Mouse (Mus musculus) frontal cortex, adult 2 months (tissue): ENCODE data around the gene Fam177a. TPM values are rescaled to one million over a fixed set of nuclear protein-coding genes. Genes with fewer than 3 reads are reported as not detected.
"Not testable (repeated sequence)": the region's sequence is repeated elsewhere in the genome, so short reads cannot be mapped to it uniquely, and the experiment has no call there.

ENCODE experiments used
- DNase-seq, 2 experiments: peaks; one replicate each; pipeline ENCODE4 v3.0.0; 2022; ENCODE audit warnings: low spot score in 1 of 2; ENCODE audit errors: extremely low spot score in 1 of 2
- polyA plus RNA-seq: library from polyadenylated mRNA; depleted of rRNA; stranded (reverse); fragments of >200 nt; gene quantifications from 2 replicates; pipeline ENCODE4 v1.2.3, GENCODE M21; 2012; rRNA removed

The Fam177a gene
- 23.7 and 24.9 TPM in 2 replicates for polyA plus RNA-seq

GRCm38 (mm10) chr12:55124242-55124641 lies at the start of gene Fam177a:
Gene Fam177a, plus strand, starts transcription at chr12:55124469.
- DNase-seq: not testable (repeated sequence)

- no peak for DNase-seq
Observed at GRCm38 (mm10) chr12:55075296-55075695, 49.0 kb upstream of the Fam177a start.

- not testable (repeated sequence) for DNase-seq
Observed at GRCm38 (mm10) chr12:55078706-55079105, 45.6 kb upstream of the Fam177a start.

- peak; percentile 92 to 93 for DNase-seq
Observed at GRCm38 (mm10) chr12:55079726-55080600, 44.3 kb upstream of the Fam177a start, which contains the start of the genes 2700097O09Rik and Srp54a. Gene 2700097O09Rik, minus strand, starts transcription at chr12:55080110. Gene Srp54a, plus strand, starts transcription at chr12:55080262.

GRCm38 (mm10) chr12:55080601-55080942 lies 43.7 kb upstream of the Fam177a start:
- not testable (repeated sequence) for DNase-seq

GRCm38 (mm10) chr12:55092127-55092526 lies 32.1 kb upstream of the Fam177a start:
- not testable (repeated sequence) for DNase-seq

GRCm38 (mm10) chr12:55112616-55113015 lies 11.7 kb upstream of the Fam177a start:
- DNase-seq: not testable (repeated sequence)

- not testable (repeated sequence) for DNase-seq
Observed at GRCm38 (mm10) chr12:55124731-55125130, 462 bp downstream of the Fam177a start.

GRCm38 (mm10) chr12:55135540-55135939 lies 11.3 kb downstream of the Fam177a start:
- DNase-seq: not testable (repeated sequence)

GRCm38 (mm10) chr12:55137859-55138258 lies 13.6 kb downstream of the Fam177a start:
- DNase-seq: not testable (repeated sequence)

GRCm38 (mm10) chr12:55154559-55155448 lies 30.5 kb downstream of the Fam177a start, which contains the start of gene Srp54b:
Gene Srp54b, plus strand, starts transcription at chr12:55155104.
- DNase-seq: not testable (repeated sequence)

- DNase-seq: not testable (repeated sequence)
Observed at GRCm38 (mm10) chr12:55155449-55155783, 31.1 kb downstream of the Fam177a start.

GRCm38 (mm10) chr12:55167034-55167557 lies 42.8 kb downstream of the Fam177a start:
- not testable (repeated sequence) for DNase-seq

GRCm38 (mm10) chr12:55187686-55188085 lies 63.4 kb downstream of the Fam177a start:
- not testable (repeated sequence) for DNase-seq

- not testable (repeated sequence) for DNase-seq
Observed at GRCm38 (mm10) chr12:55189127-55189526, 64.9 kb downstream of the Fam177a start.

Other genes starting within 250 kb of the Fam177a start
- gene Gm20403, start 137.9 kb upstream of the Fam177a start, polyA plus RNA-seq: not detected in 2 replicates
- gene Baz1a, start 110.1 kb upstream of the Fam177a start, polyA plus RNA-seq: 2.2 TPM in 2 replicates
- 22.5 and 23.9 TPM in 2 replicates for gene 2700097O09Rik, start 44.4 kb upstream of the Fam177a start, polyA plus RNA-seq
- 68.2 and 87.6 TPM in 2 replicates for gene Srp54a, start 44.2 kb upstream of the Fam177a start, polyA plus RNA-seq
- gene Srp54b, start 30.6 kb downstream of the Fam177a start, polyA plus RNA-seq: 30.1 and 32.0 TPM in 2 replicates
- gene 1700047I17Rik2, start 75.1 kb downstream of the Fam177a start, polyA plus RNA-seq: not detected in 2 replicates
- gene Srp54c, start 105.7 kb downstream of the Fam177a start, polyA plus RNA-seq: 67.5 and 69.3 TPM in 2 replicates
- 6.5 and 7.0 TPM in 2 replicates for gene 1110008L16Rik, start 175.1 kb downstream of the Fam177a start, polyA plus RNA-seq
- gene Ppp2r3c, start 178.5 kb downstream of the Fam177a start, polyA plus RNA-seq: 10.2 and 11.9 TPM in 2 replicates